Mouse (Mus musculus) gastrocnemius, postnatal 14 days (tissue): ENCODE measurements around the gene Chrm5. TPM values are rescaled to one million over a fixed set of nuclear protein-coding genes. Genes with fewer than 3 reads are reported as not detected.

Experiments used
- DNase-seq: peaks from one replicate; pipeline ENCODE4 v3.0.0; 2021; ENCODE audit warnings: mixed read lengths
- intact Hi-C: fragments of 180-260 bp; cut with DNase I; formaldehyde crosslinking; loops from one replicate; pipeline ENCODE4 v1.15.1; 2025; ENCODE audit warnings: low total_unique reads
- total RNA-seq, 2 experiments: library from RNA; stranded (reverse); gene quantifications; 2 replicates each; pipeline ENCODE4 v1.2.3; 2021

Gene Chrm5
- total RNA-seq, 2 experiments from 2014 or later = not detected

GRCm38 (mm10) chr2:112433359-112433758, 47.2 kb downstream of the Chrm5 start:
- no peak for DNase-seq
- intact Hi-C loops = no loop called here

GRCm38 (mm10) chr2:112432523-112432922, 48.0 kb downstream of the Chrm5 start:
- intact Hi-C loops = no loop called here

GRCm38 (mm10) chr2:112430403-112430802, 50.2 kb downstream of the Chrm5 start:
- DNase-seq = no peak
- intact Hi-C loops = no loop called here

More at GRCm38 (mm10) chr2:112432523-112432922, 48.0 kb downstream of the Chrm5 start:
- no peak for DNase-seq

GRCm38 (mm10) chr2:112429665-112430064, 50.9 kb downstream of the Chrm5 start:
- no peak for DNase-seq
- intact Hi-C loops = no loop called here

Other genes with a start within 250 kb of the Chrm5 start
- gene Lpcat4, start 241.3 kb downstream of the Chrm5 start, total RNA-seq = 1 to 10 TPM; 1.7 to 2.2 TPM
- gene Nutm1, start 221.5 kb downstream of the Chrm5 start, total RNA-seq = not detected
- gene Nop10, start 218.8 kb downstream of the Chrm5 start, total RNA-seq = 10 to 100 TPM; 57.7 to 59.7 TPM
- 10 to 100 TPM; 20.4 to 25.2 TPM for gene Slc12a6, start 214.9 kb downstream of the Chrm5 start, total RNA-seq
- under 1 TPM; 0.71 to 0.84 TPM for gene Gm21985, start 214.5 kb downstream of the Chrm5 start, total RNA-seq
- 10 to 100 TPM; 67.2 to 71.2 TPM for gene Emc4, start 112.7 kb downstream of the Chrm5 start, total RNA-seq
- 1 to 10 TPM; 4.3 to 5.1 TPM for gene Katnbl1, start 101.6 kb downstream of the Chrm5 start, total RNA-seq
- gene Emc7, start 25.8 kb downstream of the Chrm5 start, total RNA-seq = 10 to 100 TPM; 12.3 to 12.8 TPM
- gene Aven, start 12.2 kb upstream of the Chrm5 start, total RNA-seq = 10 to 100 TPM; 15.8 to 23.6 TPM